Mouse (Mus musculus): ENCODE measurements at regions not wholly inside any gene's neighbourhood (a gene's known extent, or its start where the extent isn't known, plus 50 kb on each side); places are given as distances from the start of the nearest gene placed in this dataset.

GRCm38 (mm10) chr4:124086801-124087200 is 169.0 kb upstream of the 4930535I16Rik start:
- no peak for DNase-seq (ENCODE audit: low spot score in 2 of 2)

GRCm38 (mm10) chr4:124086254-124086653 is 168.4 kb upstream of the 4930535I16Rik start:
- DNase-seq (ENCODE audit: low spot score in 2 of 2), result no peak

- DNase-seq (ENCODE audit: low spot score in 2 of 2), result no peak
Observed at GRCm38 (mm10) chr4:124079603-124080002, 161.8 kb upstream of the 4930535I16Rik start.

- no peak for DNase-seq (ENCODE audit: low spot score in 2 of 2)
Observed at GRCm38 (mm10) chr4:124075551-124075950, 157.7 kb upstream of the 4930535I16Rik start.

DNA sequence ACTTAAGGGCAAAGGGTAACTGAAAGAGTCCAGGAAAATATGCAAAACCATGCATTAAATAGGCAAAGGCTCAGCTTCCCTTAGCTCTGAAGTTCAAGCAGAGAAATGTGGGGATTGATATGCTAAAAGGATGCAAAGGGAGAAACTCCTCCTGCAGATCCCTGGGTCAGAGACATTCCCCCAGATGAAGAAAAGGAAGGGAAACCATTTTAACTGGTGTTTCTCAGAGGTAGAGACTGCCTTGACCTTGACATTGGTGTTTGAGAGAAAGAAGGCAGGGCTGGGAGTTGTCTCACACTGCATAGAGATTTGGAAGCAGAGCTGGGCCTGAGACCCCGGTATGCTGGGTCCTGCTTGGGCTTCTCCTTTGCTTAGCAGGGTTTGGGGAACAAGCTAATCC is 155.8 kb upstream of the 4930535I16Rik start:
- no peak for DNase-seq (ENCODE audit: low spot score in 2 of 2)

GRCm38 (mm10) chr4:124064601-124065000 is 146.8 kb upstream of the 4930535I16Rik start:
- no peak for DNase-seq (ENCODE audit: low spot score in 2 of 2)

DNA sequence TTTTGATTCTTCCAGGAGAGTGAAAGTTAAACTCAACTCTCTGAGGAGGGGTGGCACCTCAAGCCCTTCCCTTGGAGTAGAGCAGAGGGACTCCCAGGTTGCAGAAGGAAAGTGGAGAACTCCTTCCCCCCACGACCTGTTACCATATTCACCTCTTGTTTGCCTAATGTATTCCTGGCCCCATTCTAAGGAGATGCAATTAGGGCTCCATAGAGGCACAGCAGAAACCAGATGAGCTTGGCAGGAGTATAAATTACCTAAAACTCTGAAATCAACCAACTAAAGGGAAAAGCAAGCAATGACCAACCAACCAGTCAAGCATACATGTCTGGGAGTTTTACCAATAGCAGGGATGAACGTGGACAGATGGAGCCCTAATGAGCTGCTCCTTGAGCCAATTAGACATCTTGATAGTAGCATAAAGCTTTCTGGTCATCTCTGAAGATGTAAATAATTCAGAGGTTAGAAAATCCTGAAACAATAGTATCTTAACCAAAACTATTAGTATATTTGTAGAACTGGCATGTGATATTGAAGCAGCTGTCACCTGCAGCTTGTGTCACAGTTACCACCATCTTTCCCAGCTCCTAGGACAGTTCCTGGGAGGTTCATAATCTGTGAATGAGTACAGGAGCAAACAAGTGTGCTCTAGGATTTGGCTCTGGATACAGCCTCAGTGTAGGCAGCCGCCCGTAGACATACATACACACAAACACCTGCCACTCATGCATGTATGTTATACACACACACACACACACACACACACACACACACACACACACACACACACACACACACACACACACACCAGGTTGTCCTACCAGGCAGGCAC is 145.7 kb upstream of the 4930535I16Rik start:
- DNase-seq (ENCODE audit: low spot score in 2 of 2), result no peak

- no peak for DNase-seq (ENCODE audit: low spot score in 2 of 2)
Observed at GRCm38 (mm10) chr4:124057607-124058006, 139.8 kb upstream of the 4930535I16Rik start.

GRCm38 (mm10) chr4:124054240-124054760 is 136.5 kb upstream of the 4930535I16Rik start:
- DNase-seq (ENCODE audit: low spot score in 2 of 2), result no peak

- no peak for DNase-seq (ENCODE audit: low spot score in 2 of 2)
Observed at GRCm38 (mm10) chr4:124053340-124054038, 135.7 kb upstream of the 4930535I16Rik start.

DNA sequence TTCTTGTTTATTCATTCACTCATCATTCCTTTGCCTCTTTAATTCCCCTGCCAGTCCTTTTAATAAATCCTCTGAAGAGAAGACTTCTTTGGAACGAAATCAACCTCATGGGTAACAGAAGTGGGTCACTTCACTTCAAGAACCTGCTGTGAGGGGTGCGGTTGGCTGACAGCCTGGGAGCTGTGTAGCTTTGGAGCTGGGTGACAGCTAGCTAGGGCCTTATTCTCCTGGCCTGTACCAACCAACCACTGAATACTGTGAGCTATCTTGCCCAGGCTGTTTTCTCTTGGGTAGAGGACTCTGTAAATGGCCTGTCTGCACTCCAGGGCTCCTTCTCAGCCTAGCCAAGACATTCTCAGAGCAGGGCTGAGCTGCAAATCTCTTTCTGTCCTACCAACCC is 134.6 kb upstream of the 4930535I16Rik start:
- DNase-seq (ENCODE audit: low spot score in 2 of 2), result peak in 1 of 2 experiments; percentile 63

DNA sequence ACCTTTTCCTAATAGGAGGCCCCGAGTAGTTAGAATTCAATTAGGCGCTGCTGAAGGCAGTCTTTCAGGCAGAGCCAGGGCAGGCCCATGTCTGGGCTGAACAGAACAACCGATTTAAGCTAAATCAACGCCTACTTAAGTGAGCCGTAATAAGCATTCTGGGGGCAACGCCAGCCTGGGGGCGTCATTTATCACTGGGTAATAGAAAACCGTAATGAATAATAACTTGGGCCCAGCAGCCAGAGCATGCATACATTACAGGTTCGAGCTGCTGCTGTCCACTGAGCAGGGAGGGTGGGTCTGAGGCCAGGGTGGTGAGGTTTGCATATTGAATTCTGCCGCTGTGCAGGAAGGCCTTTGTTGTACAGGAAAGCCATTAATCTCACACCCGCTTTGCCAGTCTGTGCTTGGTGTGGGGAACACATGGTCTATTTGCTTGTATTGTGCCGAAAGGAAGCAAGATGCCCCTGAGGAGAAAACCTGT is 130.6 kb upstream of the 4930535I16Rik start:
- DNase-seq (ENCODE audit: low spot score in 2 of 2), result peak; percentile 34 to 41

DNA sequence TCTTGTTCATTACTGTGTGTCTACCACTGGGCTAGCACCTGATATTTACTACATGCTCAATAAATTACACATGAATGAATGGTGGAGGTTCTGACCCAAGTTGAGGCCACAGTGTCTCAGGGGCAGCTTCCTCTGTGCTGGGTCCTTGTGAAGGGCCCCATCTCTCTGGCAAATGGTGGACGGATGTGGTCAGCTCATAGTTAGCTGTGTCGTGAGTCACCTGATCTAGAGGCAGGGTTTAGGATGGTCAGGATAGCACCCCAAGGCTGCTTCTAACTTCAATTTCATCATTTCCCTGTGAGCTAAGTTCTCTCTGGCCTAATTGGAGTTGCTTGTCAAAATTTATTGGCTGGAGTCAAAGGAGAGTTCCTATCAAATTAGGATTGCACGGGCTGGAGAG is 130.1 kb upstream of the 4930535I16Rik start:
- DNase-seq (ENCODE audit: low spot score in 2 of 2), result no peak

- no peak for DNase-seq (ENCODE audit: low spot score in 2 of 2)
Observed at GRCm38 (mm10) chr4:124036483-124036882, 118.7 kb upstream of the 4930535I16Rik start.

- DNase-seq (ENCODE audit: low spot score in 2 of 2), result peak in 1 of 2 experiments; percentile 22
Observed at GRCm38 (mm10) chr4:124035657-124036061, 117.8 kb upstream of the 4930535I16Rik start.

DNA sequence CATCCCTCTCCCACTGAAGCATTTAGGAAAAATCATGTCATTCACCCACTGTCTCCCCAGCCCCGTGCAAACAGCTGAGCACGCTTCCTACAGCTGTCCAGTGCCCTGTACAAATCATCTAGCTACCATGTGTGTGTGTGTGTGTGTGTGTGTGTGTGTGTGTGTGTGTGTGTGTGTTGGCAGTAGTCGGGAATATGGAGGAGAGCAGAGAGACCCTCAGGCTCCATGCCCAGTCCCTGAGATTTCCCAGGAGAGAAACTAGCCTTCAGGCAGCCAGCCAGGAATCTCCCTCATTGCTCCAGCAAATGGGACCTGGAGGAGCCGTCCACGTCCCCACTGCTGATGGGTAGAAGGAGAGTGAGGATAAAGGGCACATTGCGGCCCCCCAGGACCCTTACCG is 117.4 kb upstream of the 4930535I16Rik start:
- peak; percentile 42 to 43 for DNase-seq (ENCODE audit: low spot score in 2 of 2)

- no peak for DNase-seq (ENCODE audit: low spot score in 2 of 2)
Observed at GRCm38 (mm10) chr4:124028061-124028460, 110.2 kb upstream of the 4930535I16Rik start.

GRCm38 (mm10) chr4:124016401-124016800 is 98.6 kb upstream of the 4930535I16Rik start:
- peak in 1 of 2 experiments; percentile 18 for DNase-seq (ENCODE audit: low spot score in 2 of 2)

GRCm38 (mm10) chr4:124015323-124015722 is 97.5 kb upstream of the 4930535I16Rik start:
- DNase-seq (ENCODE audit: low spot score in 2 of 2), result no peak

DNA sequence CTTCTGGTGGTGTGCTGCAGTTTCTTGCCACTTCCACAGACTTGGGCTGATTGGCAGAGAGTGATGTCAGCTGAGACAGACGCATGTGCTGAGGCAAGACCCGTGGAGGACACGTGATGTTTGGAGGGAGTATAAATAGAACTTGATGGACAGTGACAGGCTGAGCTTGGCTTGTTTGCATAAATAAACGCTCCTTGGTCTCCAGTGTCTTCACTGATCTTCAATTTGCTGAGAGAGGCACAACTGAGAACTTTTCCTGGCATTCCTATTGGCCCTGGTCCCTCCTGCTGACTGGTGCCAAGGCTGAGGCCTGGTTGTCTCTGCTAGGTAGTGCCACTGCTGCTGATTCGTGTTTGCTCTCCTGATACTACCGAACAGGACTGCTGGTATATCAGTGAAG is 94.6 kb upstream of the 4930535I16Rik start:
- no peak for DNase-seq (ENCODE audit: low spot score in 2 of 2)

- no peak for DNase-seq (ENCODE audit: low spot score in 2 of 2)
Observed at GRCm38 (mm10) chr4:124008725-124009124, 90.9 kb upstream of the 4930535I16Rik start.
